Mouse (Mus musculus) gastrocnemius, postnatal 36 days (tissue): ENCODE results near the gene Muc3. TPM values are rescaled to one million over a fixed set of nuclear protein-coding genes. Genes with fewer than 3 reads are reported as not detected.
"Not testable (repeated sequence)": the region's sequence is repeated elsewhere in the genome, so short reads cannot be mapped to it uniquely, and the experiment has no call there.

ENCODE experiments used
- DNase-seq, 2 experiments: peaks; one replicate each; pipeline ENCODE4 v3.0.0; 2022
- intact Hi-C: fragments of 180-260 bp; cut with DNase I; formaldehyde crosslinking; loops from one replicate; pipeline ENCODE4 v1.15.1; 2025
- total RNA-seq, 2 experiments: library from RNA; stranded (reverse); gene quantifications; 2 replicates each; pipeline ENCODE4 v1.2.3; 2021

The Muc3 gene
- total RNA-seq, 2 experiments from 2014 or later: not detected

GRCm38 (mm10) chr5:137123516-137123915 is 25.6 kb downstream of the Muc3 start:
- intact Hi-C loops: no loop called here
- no peak for DNase-seq

GRCm38 (mm10) chr5:137122686-137123193 is 26.4 kb downstream of the Muc3 start:
- intact Hi-C loops: no loop called here
- DNase-seq: peak; percentile 55 to 70

- DNase-seq: no peak
- intact Hi-C loops: no loop called here
Observed at GRCm38 (mm10) chr5:137121280-137121679, 27.8 kb downstream of the Muc3 start.

DNA sequence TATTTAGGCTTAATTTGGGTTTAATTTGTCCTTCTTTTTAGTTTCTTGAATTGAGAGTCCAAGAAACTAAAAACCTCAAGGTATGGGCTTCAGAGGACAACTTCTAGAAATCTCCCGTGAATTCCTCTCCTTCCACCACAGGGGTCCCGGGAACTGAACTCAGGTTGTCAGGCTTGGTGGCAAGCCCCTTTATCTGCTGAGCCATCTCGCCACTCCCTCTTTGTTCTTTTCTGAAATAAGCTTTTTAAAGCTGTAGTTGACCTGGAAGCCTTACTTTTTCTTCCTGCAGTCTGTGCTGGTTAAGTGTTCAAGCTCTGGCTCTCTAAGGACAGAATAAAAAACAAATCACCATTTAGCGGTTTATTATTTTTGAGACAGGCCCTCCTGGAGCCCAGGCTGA is 30.2 kb downstream of the Muc3 start:
- intact Hi-C loops: no loop called here
- no peak for DNase-seq

DNA sequence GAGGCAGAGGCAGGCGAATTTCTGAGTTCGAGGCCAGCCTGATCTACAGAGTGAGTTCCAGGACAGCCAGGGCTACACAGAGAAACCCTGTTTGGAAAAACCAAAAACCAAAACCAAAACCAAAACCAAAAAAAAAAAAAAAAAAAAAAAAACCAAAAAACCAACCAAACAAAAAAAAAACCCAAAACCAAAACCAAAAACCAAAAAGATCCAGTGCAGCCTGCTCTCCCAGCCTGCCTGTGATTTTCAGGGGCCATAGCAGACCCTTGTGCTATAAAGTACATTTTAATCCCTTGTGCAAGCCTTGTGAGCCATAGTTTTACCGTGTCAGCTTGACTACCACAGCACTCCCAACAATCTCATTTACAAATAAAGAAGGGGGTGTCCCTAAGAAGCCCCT is 31.1 kb downstream of the Muc3 start:
- DNase-seq, intact Hi-C loops: not testable (repeated sequence)

GRCm38 (mm10) chr5:137116987-137117386 is 32.1 kb downstream of the Muc3 start:
- no peak for DNase-seq
- intact Hi-C loops: no loop called here

DNA sequence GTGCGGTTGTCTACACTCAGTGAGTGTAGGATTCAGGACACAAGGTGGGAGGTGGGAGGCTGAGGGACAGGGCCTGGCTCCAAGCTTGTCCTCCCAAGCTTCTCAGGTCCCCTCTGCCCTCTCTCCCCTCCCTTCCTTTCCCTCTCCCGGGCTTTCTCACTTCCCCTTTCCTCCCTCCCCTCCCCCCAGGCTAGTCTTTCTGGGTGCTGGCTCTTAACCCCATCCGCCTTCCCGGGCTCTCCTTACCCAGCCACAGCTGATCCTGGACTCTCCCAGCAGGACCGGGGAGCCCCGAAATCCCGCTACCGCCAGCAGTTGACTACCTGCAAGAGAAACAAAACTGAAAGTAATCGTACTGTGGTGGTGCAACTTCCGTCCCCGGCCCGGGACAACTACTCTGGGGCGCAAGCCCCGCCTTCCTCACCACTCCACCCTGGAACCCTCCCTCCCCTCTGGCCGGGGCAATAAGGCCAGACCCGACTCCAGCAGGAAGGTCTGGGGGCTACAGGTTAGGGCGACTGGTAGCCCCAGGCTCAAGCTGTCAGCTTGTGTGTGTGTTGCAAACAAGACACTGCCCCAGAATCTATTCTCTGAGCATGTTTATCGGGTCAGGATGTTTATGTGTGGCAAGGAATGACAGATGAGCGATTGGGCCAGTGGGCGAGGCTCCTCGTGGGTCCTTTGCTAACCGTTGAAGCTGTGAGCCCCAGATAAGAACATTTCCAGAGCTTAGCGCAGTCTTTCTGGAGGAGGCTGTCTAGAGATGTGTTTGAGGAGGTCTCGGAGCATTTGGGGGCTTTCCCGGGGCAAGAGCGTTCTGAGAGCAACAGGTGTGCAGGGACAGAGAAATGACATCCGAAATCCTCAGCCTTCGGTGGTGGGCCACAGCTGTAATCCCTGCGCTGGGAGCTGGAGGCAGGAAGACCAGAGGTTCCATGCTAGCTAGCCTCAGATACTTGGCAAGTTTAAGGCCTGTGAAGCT is 33.0 kb downstream of the Muc3 start, which contains the start of gene Trim56:
Gene Trim56 (minus strand): TSS at position 344 of the 982 bp plus-strand sequence.
- intact Hi-C loops: no loop called here
- DNase-seq: peak; percentile 74 to 77

GRCm38 (mm10) chr5:137114891-137115561 is 34.1 kb downstream of the Muc3 start:
- DNase-seq: no peak
- intact Hi-C loops: no loop called here

DNA sequence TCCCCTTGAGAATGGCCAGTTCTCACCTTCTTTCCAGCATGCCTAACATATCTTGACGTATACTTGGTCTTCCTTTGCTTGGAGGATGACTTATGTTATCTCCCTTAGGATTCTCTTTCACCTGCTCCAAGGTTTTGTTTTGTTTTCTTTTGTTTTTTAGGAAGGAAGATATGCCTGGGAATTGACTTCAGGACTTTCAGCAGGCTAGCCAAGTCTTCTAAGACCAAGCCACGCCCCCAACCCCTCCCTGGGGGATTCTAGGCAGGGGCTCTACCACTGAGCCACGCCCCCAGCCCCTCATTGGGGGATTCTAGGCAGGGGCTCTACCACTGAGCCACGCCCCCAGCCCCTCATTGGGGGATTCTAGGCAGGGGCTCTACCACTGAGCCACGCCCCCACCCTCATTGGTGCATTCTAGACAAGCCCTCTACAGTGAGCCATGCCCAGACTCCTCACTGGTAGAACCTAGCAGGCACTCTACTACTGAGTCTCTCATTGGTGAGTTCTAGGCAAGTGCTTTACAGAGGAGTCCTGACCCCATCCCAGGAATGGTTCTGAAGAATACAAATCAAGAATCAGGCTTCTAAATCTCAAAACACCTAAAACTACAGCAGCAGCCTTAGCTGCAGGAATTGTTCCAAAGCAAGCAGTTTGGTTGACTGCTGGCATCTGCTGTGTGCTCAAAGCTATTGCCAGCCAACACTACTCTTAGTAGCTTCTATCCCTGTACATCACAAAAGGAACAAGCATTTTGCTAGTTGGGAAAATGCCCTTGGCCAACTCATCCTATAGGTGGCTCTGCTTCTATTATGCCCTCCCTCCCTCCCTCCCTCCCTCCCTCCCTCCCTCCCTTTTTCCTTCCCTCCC is 37.3 kb downstream of the Muc3 start:
- intact Hi-C loops: no loop called here
- DNase-seq: no peak

DNA sequence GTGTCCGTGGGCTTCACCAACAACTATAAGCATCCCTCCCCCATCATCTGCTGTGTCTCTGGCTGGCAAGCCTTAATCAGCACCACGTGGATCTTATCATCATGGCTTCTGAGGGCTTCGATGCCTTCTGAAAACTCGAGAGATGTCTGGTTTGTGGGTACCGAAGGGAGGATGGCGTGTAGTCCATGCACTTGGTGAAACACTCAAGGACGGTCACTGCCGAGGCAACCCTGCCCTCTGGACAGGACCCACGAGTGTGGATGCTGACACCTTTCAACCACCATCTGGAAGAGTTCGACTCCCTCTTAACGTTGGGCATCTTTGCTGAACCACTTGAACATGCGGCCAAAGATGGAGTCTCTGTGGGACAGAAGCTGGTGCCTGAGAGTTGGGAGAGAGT is 38.3 kb downstream of the Muc3 start:
- DNase-seq: no peak
- intact Hi-C loops: no loop called here

DNA sequence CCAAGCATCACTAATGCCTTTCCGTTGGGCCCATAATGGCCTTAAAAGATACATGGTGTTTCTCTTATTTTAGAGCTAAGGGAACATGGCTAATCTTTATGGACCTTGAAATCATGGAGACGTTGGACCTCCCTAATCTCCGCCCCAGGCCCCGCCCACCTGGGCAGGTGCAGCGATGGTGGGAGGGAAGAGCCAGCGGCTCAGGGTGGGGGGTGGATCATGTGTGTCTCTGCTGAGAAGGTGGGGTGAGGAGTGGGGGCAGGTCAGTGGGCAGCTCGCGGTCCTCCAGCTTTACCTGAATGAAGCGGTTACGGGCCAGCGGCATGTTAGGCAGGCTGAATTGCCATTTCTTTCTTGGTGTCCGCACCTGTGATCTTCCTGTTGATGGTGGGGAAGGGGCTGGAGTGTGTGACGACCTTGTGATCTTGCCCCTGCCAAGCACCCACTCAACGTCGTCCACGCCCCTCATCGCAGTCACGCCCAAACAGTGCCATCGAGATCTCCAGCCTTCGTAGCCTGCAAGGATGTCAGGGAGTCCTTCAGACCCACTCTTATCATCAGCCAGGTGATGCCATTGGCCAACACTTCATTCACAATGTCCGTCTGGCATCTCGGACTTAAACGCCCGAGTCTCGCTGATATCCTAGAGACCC is 39.1 kb downstream of the Muc3 start:
- DNase-seq: no peak

GRCm38 (mm10) chr5:137108111-137108510 is 41.0 kb downstream of the Muc3 start:
- DNase-seq: no peak
- intact Hi-C loops: loop anchor here (10.0 kb wide), 1 partner anchor 183 kb away; no protein-coding TSS in a partner anchor

More for the DNA sequence above, 39.1 kb downstream of the Muc3 start:
- intact Hi-C loops: loop anchor here (10.0 kb wide), 1 partner anchor 185 kb away; no protein-coding TSS in a partner anchor

DNA sequence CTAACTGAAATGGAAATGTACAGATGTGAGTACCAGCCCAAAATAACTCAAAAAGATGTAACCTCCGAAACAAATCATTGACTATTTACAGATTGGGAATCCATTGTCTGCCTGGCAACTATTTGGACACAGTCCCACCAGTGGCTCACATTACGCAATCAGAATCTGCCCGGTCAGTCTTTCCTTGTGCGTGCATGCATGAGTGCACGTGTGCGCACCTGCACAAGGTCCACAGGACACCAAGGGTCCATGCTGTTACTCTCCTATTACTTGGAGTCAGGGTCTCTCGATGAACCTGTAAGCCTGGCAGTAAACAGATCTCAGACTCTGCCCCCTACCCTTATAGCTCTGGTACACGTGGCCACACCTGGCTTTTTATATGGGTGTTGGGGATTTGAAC is 41.5 kb downstream of the Muc3 start:
- no peak for DNase-seq
- intact Hi-C loops: loop anchor here (1.0 to 10.0 kb wide), 2 partner anchors 82 to 183 kb away; no protein-coding TSS in a partner anchor

DNA sequence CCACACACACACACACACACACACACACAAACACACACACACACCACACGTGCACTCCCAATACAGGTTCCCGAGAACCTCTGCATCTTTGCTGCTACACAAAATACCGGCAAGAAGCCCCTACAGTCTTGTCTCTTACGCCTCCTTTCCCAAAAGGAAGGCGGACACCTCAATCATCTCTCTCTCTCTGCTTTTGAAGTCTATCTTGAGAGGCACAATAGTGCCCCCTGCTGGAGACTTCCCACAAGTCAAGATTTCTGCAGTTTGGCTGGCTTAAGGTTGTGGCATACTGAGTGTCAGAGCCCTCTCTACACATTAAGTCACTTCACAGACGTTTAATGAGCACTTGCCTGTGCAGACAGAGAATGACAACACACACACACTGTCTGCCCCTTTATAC is 42.1 kb downstream of the Muc3 start:
- intact Hi-C loops: loop anchor here (1.0 to 10.0 kb wide), 2 partner anchors 82 to 182 kb away; no protein-coding TSS in a partner anchor
- peak; percentile 74 to 78 for DNase-seq

DNA sequence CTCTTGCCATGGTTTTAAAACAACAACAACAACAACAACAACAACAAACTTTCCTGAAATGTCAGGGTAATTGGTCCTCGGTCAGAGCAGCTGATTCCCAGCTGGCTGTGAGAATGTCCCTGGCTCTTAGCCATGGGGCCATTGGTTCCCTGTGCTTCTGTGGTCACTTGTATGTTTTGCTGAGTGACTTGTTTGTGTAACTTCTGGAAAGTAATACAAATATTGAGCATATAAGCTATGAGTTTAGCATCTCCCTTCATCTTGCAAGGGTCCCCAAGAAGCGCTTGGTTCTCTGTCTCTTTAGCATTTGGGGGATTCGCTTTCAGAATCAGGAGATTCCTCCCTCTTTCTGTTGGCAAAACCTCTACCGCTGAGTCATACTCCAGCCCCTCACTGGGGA is 42.7 kb downstream of the Muc3 start:
- no peak for DNase-seq
- intact Hi-C loops: loop anchor here (1.0 to 10.0 kb wide), 2 partner anchors 44 to 182 kb away; no protein-coding TSS in a partner anchor

DNA sequence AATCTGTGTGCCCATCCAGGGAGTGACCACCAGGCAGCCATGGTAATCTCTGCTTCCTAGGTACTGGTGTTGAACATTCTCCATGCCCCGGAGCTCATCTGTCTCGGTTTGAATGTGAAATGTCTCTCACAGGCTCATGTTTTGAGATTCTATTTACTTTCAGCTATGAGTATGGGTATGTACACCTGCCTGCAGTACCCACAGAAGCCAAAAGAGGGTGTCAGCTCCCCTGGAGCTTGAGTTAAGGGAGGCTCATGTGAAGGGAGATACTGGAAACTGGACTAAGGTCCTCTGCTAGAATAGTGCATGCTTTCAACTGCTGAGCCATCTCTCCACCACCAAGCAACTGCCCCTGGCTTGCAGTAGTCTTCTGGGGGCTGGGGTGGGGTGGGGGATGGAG is 45.2 kb downstream of the Muc3 start:
- no peak for DNase-seq
- intact Hi-C loops: loop anchor here (10.0 kb wide), 1 partner anchor 179 kb away; no protein-coding TSS in a partner anchor

DNA sequence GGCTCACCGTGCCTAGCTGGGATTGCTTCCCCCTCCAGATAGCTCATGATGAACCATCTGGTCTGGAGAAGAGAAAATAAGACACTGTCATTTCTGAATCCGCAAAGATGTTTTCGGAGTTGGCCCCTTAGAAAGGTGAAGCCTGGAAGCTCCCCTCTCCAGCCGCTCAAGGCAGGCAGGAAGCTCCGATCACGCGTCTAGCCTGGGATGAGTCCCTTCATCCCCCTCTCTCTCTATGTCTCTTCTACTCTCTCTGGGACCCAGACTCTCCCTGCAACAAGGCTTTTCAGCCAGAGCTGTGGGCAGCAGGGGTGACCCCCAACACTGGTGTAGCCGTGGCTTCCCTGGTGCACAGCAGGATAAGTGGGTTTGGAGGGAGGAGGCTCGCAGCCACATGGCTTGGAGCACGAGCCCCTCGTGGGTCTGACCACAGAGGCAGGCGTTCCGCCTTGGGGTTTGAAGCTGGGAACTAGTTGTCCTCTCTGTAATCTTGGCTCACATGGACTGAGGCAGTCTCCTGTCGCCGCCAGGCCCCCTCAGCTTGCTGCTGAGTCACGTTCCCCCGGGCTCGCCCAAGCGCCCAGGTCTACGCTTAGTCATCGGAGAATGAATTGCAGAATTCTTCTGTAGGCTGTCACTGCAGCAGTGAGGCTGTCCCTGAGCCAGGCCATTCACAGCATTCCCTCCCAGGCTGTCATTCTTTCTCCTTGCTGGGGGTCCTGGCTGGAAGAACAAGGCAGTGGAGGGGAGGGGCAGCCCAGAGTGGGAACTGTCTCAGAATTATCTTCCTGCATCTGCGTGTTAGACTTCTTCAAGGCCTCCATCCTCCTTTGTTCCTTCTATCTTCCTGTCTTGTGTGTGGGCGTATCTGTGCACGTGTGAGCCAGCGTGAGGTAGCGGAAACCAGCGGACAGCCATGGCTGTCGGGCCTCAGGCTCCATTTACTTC is 46.3 kb downstream of the Muc3 start:
- intact Hi-C loops: loop anchor here (10.0 kb wide), 1 partner anchor 178 kb away; no protein-coding TSS in a partner anchor
- DNase-seq: peak in 1 of 2 experiments; percentile 69

DNA sequence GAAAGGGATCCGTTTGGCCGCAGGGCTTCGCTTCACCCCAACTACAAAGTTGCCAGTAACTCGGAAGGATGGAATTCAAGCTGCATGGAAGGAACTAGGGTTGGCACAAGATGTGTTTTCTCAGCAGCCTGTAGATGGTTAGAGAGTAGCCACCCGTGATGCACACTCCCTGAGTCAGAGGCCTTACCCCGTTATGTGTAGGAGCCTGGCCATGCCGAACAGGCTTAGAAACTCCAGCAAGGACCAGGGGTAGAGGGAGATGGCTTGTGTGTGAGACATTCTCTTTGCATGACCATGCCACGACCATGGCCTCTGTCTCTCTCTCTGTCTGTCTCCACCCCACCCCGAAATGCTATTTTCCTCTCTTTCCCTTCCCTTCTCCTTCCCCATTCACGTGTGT is 47.0 kb downstream of the Muc3 start:
- intact Hi-C loops: loop anchor here (10.0 kb wide), 1 partner anchor 177 kb away; no protein-coding TSS in a partner anchor
- no peak for DNase-seq
